Mouse (Mus musculus) hindbrain, embryonic 13.5 days (tissue): ENCODE results near the gene Tpcn2. TPM values are rescaled to one million over a fixed set of nuclear protein-coding genes. Genes with fewer than 3 reads are reported as not detected.

Source experiments
- ATAC-seq: fragments of 200-750 bp; cut with Nextera tagmentation; 2 replicates; pipeline ENCODE4 v1.8.0; 2017; ENCODE audit warnings: moderate TSS enrichment; ENCODE audit not compliant: low FRiP score
- H3K27ac ChIP-seq: fragments of 300-500 bp; sonication (generic); 2 replicates; pipeline ENCODE4 v1.5.1; 2015; ENCODE audit warnings: inconsistent platforms, mild to moderate bottlenecking, moderate library complexity
- H3K27me3 ChIP-seq: fragments of 300-500 bp; sonication (generic); 2 replicates; pipeline ENCODE4 v1.6.1; 2015; ENCODE audit warnings: mild to moderate bottlenecking, inconsistent platforms
- H3K36me3 ChIP-seq: fragments of 300-500 bp; sonication (generic); 2 replicates; pipeline ENCODE4 v1.6.1; 2015; ENCODE audit warnings: mild to moderate bottlenecking, inconsistent platforms
- H3K4me1 ChIP-seq: fragments of 300-500 bp; sonication (generic); replicated peaks from 2 replicates; pipeline ENCODE4 v1.6.1; 2015; ENCODE audit warnings: inconsistent platforms
- H3K4me2 ChIP-seq: fragments of 300-500 bp; sonication (generic); 2 replicates; pipeline ENCODE4 v1.6.1; 2015; ENCODE audit warnings: inconsistent platforms, mild to moderate bottlenecking, moderate library complexity
- H3K4me3 ChIP-seq: fragments of 300-500 bp; sonication (generic); 2 replicates; pipeline ENCODE4 v1.5.1; 2015; ENCODE audit warnings: mild to moderate bottlenecking, inconsistent platforms
- H3K9ac ChIP-seq: fragments of 300-500 bp; sonication (generic); 2 replicates; pipeline ENCODE4 v1.6.1; 2015; ENCODE audit warnings: mild to moderate bottlenecking, inconsistent platforms
- H3K9me3 ChIP-seq: fragments of 300-500 bp; sonication (generic); 2 replicates; pipeline ENCODE4 v1.6.1; 2016; ENCODE audit warnings: inconsistent platforms
- WGBS: fragments of 180-500 bp; shearing (Covaris S2); methylation state at CpG from one replicate; pipeline ENCODE4 v1.1.7; 2015; 5-methylcytosine and 5-hydroxymethylcytosine counted together
- polyA plus RNA-seq: library from polyadenylated mRNA; unstranded; fragments of >200 nt; fragmentation: Nextera tagmentation; extraction: Ambion mirVana; gene quantifications from 2 replicates; pipeline ENCODE4 v1.2.1, GENCODE M21; 2015

Gene Tpcn2
- polyA plus RNA-seq, 1 experiment from 2014 or later, result 3.3 TPM

GRCm38 (mm10) chr7:145234841-145235790, 48.7 kb downstream of the Tpcn2 start:
- Histone ChIP-seq H3K36me3 (no peaks in the 10 kb centered on the region), H3K9ac (no peak overlapping the region), H3K4me1 (peaks cover 18% of the 10 kb centered on the region; the same call in 1 of the 2 replicates), H3K4me3 (no peak overlapping the region), H3K9me3 (no peaks in the 10 kb centered on the region), H3K4me2 (no peak overlapping the region), H3K27ac (no peak overlapping the region), H3K27me3 (no peaks in the 10 kb centered on the region)
- no peak for ATAC-seq
- WGBS, result 76% methylated on average over 10 of the region's 10 CpGs

GRCm38 (mm10) chr7:145231659-145232058, 52.2 kb downstream of the Tpcn2 start:
- Histone ChIP-seq H3K36me3 (no peaks in the 10 kb centered on the region), H3K9ac (no peak overlapping the region), H3K4me3 (no peak overlapping the region), H3K27ac (no peak overlapping the region), H3K4me2 (no peak overlapping the region), H3K9me3 (no peaks in the 10 kb centered on the region), H3K27me3 (0 out of 2 replicates have a peak, but pooled peaks cover 2% of the 10 kb centered on the region), H3K4me1 (no peaks in the 10 kb centered on the region)
- no peak for ATAC-seq
- 83% methylated on average over 9 of the region's 9 CpGs for WGBS

GRCm38 (mm10) chr7:145226641-145227040, 57.2 kb downstream of the Tpcn2 start:
- Histone ChIP-seq H3K9ac (no peak overlapping the region), H3K27ac (no peak overlapping the region), H3K4me1 (peaks cover 7% of the 10 kb centered on the region), H3K36me3 (no peaks in the 10 kb centered on the region), H3K4me2 (no peak overlapping the region), H3K27me3 (0 out of 2 replicates have a peak, but pooled peaks cover 2% of the 10 kb centered on the region), H3K4me3 (no peak overlapping the region), H3K9me3 (no peaks in the 10 kb centered on the region)
- no peak for ATAC-seq
- 91% methylated on average over 6 of the region's 6 CpGs for WGBS

GRCm38 (mm10) chr7:145225626-145226025, 58.2 kb downstream of the Tpcn2 start:
- no peaks in the 10 kb centered on the region for H3K36me3 ChIP-seq
- no peak overlapping the region for H3K4me2 ChIP-seq
- 92% methylated on average over 6 of the region's 6 CpGs for whole genome bisulfite sequencing
- no peaks in the 10 kb centered on the region for H3K9me3 ChIP-seq
- 0 out of 2 replicates have a peak, but pooled peaks cover 2% of the 10 kb centered on the region for H3K27me3 ChIP-seq
- H3K4me3 ChIP-seq, result no peak overlapping the region
- no peak for ATAC-seq
- H3K4me1 ChIP-seq, result peaks cover 7% of the 10 kb centered on the region
- no peak overlapping the region for H3K9ac ChIP-seq
- H3K27ac ChIP-seq, result no peak overlapping the region

GRCm38 (mm10) chr7:145221841-145222689, 61.7 kb downstream of the Tpcn2 start:
- peaks cover 7% of the 10 kb centered on the region for H3K4me1 ChIP-seq
- ATAC-seq, result no peak

GRCm38 (mm10) chr7:145221346-145221745, 62.5 kb downstream of the Tpcn2 start:
- no peak for ATAC-seq
- Histone ChIP-seq H3K4me2 (no peak overlapping the region), H3K27ac (no peak overlapping the region), H3K9me3 (no peaks in the 10 kb centered on the region), H3K4me3 (no peak overlapping the region), H3K4me1 (peaks cover 7% of the 10 kb centered on the region), H3K9ac (no peak overlapping the region), H3K36me3 (no peaks in the 10 kb centered on the region), H3K27me3 (no peaks in the 10 kb centered on the region)
- WGBS, result 72% methylated on average over 2 of the region's 2 CpGs

More at GRCm38 (mm10) chr7:145221841-145222689, 61.7 kb downstream of the Tpcn2 start:
- H3K27ac ChIP-seq, result no peak overlapping the region
- H3K9me3 ChIP-seq, result no peaks in the 10 kb centered on the region
- no peaks in the 10 kb centered on the region for H3K36me3 ChIP-seq
- H3K9ac ChIP-seq, result no peak overlapping the region
- no peak overlapping the region for H3K4me2 ChIP-seq
- H3K4me3 ChIP-seq, result no peak overlapping the region
- 38% methylated on average over 2 of the region's 2 CpGs for WGBS
- H3K27me3 ChIP-seq, result no peaks in the 10 kb centered on the region

- Histone ChIP-seq H3K9ac (no peak overlapping the region), H3K9me3 (no peaks in the 10 kb centered on the region), H3K4me3 (no peak overlapping the region), H3K4me2 (no peak overlapping the region), H3K27me3 (no peaks in the 10 kb centered on the region), H3K27ac (no peak overlapping the region), H3K36me3 (no peaks in the 10 kb centered on the region), H3K4me1 (peaks cover 7% of the 10 kb centered on the region)
- WGBS, result 88% methylated on average over 9 of the region's 9 CpGs
- ATAC-seq, result no peak
These were observed 64.4 kb downstream of the Tpcn2 start for GRCm38 (mm10) chr7:145219420-145219831.

DNA sequence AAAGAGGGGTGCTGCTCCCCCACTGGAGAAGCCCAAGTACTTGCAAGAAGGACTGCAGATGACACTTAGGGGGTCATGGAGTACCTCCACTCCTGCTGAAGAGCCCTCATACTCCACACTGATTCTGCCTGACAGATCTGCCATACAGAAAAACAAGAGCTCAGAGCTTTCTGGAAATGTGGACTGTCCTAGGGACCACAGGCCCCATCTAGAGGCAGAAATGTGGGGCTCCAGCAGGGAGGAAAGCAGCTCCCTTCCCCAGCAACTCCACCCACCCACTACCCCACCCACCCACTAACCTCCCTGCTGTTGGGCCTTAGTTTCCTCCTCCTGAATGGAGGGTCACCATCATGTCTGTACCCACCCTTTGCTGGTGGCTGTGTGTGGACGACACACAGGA, 67.2 kb downstream of the Tpcn2 start:
- Histone ChIP-seq H3K4me1 (peaks cover 10% of the 10 kb centered on the region), H3K36me3 (no peaks in the 10 kb centered on the region), H3K27me3 (no peaks in the 10 kb centered on the region), H3K9me3 (no peaks in the 10 kb centered on the region), H3K27ac (no peak overlapping the region), H3K4me3 (no peak overlapping the region), H3K9ac (no peak overlapping the region), H3K4me2 (no peak overlapping the region)
- 40% methylated on average over 1 of the region's 1 CpGs for WGBS
- ATAC-seq, result no peak

DNA sequence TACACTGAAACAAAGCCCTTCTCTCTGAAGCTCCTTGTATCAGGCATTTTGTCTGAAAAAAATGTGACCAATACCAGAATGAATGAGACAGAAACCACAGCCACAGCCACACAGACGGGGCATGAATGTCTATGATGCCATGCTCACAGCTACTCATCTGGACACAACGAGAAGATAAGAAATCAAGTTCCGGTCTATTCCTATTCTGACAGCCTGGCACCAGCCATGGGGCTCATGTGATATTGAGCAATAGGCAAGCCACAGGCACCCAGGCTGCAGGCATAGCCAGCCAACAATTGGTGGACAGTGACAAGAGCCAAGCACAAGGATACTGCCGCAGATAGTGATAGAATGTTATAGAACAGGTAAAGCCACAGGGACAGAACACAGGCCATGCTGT, 68.3 kb downstream of the Tpcn2 start:
- Histone ChIP-seq H3K9me3 (no peaks in the 10 kb centered on the region), H3K4me1 (peaks cover 13% of the 10 kb centered on the region), H3K27ac (no peak overlapping the region), H3K4me3 (no peak overlapping the region), H3K9ac (no peak overlapping the region), H3K36me3 (no peaks in the 10 kb centered on the region), H3K27me3 (0 out of 2 replicates have a peak, but pooled peaks cover 2% of the 10 kb centered on the region), H3K4me2 (no peak overlapping the region)
- no peak for ATAC-seq
- WGBS, result 85% methylated on average over 4 of the region's 4 CpGs

GRCm38 (mm10) chr7:145211680-145212659, 71.8 kb downstream of the Tpcn2 start:
- H3K27ac ChIP-seq, result peak overlapping the region; percentile 72; the same call in 1 of the 2 replicates
- WGBS, result 15% methylated on average over 14 of the region's 14 CpGs
- ATAC-seq, result no peak

GRCm38 (mm10) chr7:145210477-145211070, 73.2 kb downstream of the Tpcn2 start:
- whole genome bisulfite sequencing, result 75% methylated on average over 4 of the region's 4 CpGs
- H3K27me3 ChIP-seq, result peaks cover 2% of the 10 kb centered on the region; the same call in 1 of the 2 replicates
- peaks cover 31% of the 10 kb centered on the region for H3K4me1 ChIP-seq

More at GRCm38 (mm10) chr7:145211680-145212659, 71.8 kb downstream of the Tpcn2 start:
- H3K9me3 ChIP-seq, result no peaks in the 10 kb centered on the region
- H3K4me3 ChIP-seq, result no peak overlapping the region
- H3K9ac ChIP-seq, result no peak overlapping the region
- peaks cover 17% of the 10 kb centered on the region for H3K4me1 ChIP-seq
- no peaks in the 10 kb centered on the region for H3K36me3 ChIP-seq
- peaks cover 2% of the 10 kb centered on the region; the same call in 1 of the 2 replicates for H3K27me3 ChIP-seq
- no peak overlapping the region for H3K4me2 ChIP-seq

More at GRCm38 (mm10) chr7:145210477-145211070, 73.2 kb downstream of the Tpcn2 start:
- H3K4me2 ChIP-seq, result no peak overlapping the region
- H3K9me3 ChIP-seq, result no peaks in the 10 kb centered on the region
- H3K4me3 ChIP-seq, result no peak overlapping the region
- no peak for ATAC-seq
- H3K27ac ChIP-seq, result no peak overlapping the region
- no peaks in the 10 kb centered on the region for H3K36me3 ChIP-seq
- no peak overlapping the region for H3K9ac ChIP-seq
